Mouse (Mus musculus) heart, adult 18-20 months (tissue): ENCODE results near the gene Scimp. TPM values are rescaled to one million over a fixed set of nuclear protein-coding genes. Genes with fewer than 3 reads are reported as not detected.

Experiments used
- DNase-seq, 2 experiments: peaks; one replicate each; pipeline ENCODE4 v3.0.0; 2021 to 2022; ENCODE audit warnings: mixed read lengths in 1 of 2
- total RNA-seq, 2 experiments: library from RNA; stranded (reverse); gene quantifications; 2 replicates each; pipeline ENCODE4 v1.2.3; 2021

The Scimp gene
- total RNA-seq, 2 experiments from 2014 or later, result 0.42 to 1.1 TPM

- DNase-seq, result peak in 1 of 2 experiments; percentile 20
These were observed 730 bp downstream of the Scimp start for GRCm38 (mm10) chr11:70811471-70812240.

GRCm38 (mm10) chr11:70811041-70811440 lies 1.3 kb downstream of the Scimp start:
- DNase-seq, result no peak

- no peak for DNase-seq
These were observed 3.4 kb downstream of the Scimp start for GRCm38 (mm10) chr11:70809011-70809410.

- DNase-seq, result no peak
These were observed 4.3 kb downstream of the Scimp start for GRCm38 (mm10) chr11:70808101-70808500.

GRCm38 (mm10) chr11:70807630-70808029 lies 4.8 kb downstream of the Scimp start:
- no peak for DNase-seq

- DNase-seq, result no peak
These were observed 5.7 kb downstream of the Scimp start for GRCm38 (mm10) chr11:70806697-70807096.

- no peak for DNase-seq
These were observed 6.7 kb downstream of the Scimp start for GRCm38 (mm10) chr11:70805641-70806175.

GRCm38 (mm10) chr11:70804395-70804794 lies 8.0 kb downstream of the Scimp start:
- DNase-seq, result no peak

- DNase-seq, result peak in 1 of 2 experiments; percentile 42
These were observed 8.6 kb downstream of the Scimp start for GRCm38 (mm10) chr11:70803711-70804200.

GRCm38 (mm10) chr11:70802865-70803261 lies 9.5 kb downstream of the Scimp start:
- DNase-seq, result peak in 1 of 2 experiments; percentile 22

GRCm38 (mm10) chr11:70802208-70802864 lies 10.1 kb downstream of the Scimp start:
- no peak for DNase-seq

- no peak for DNase-seq
These were observed 20.0 kb downstream of the Scimp start for GRCm38 (mm10) chr11:70792409-70792808.

GRCm38 (mm10) chr11:70791676-70792075 lies 20.7 kb downstream of the Scimp start:
- DNase-seq, result no peak

GRCm38 (mm10) chr11:70790874-70791551 lies 21.4 kb downstream of the Scimp start:
- peak in 1 of 2 experiments; percentile 38 for DNase-seq

GRCm38 (mm10) chr11:70790426-70790825 lies 22.0 kb downstream of the Scimp start:
- DNase-seq, result no peak

GRCm38 (mm10) chr11:70788972-70789655 lies 23.3 kb downstream of the Scimp start:
- peak in 1 of 2 experiments; percentile 34 for DNase-seq

GRCm38 (mm10) chr11:70787052-70787451 lies 25.3 kb downstream of the Scimp start:
- peak in 1 of 2 experiments; percentile 61 for DNase-seq

- DNase-seq, result no peak
These were observed 26.5 kb downstream of the Scimp start for GRCm38 (mm10) chr11:70785908-70786307.

- peak in 1 of 2 experiments; percentile 27 for DNase-seq
These were observed 34.3 kb downstream of the Scimp start for GRCm38 (mm10) chr11:70778058-70778457.

GRCm38 (mm10) chr11:70777634-70778033 lies 34.8 kb downstream of the Scimp start:
- DNase-seq, result no peak

- peak; percentile 71 to 74 for DNase-seq
These were observed 35.4 kb downstream of the Scimp start for GRCm38 (mm10) chr11:70776830-70777571.
